Mouse (Mus musculus): ENCODE measurements around the gene Col19a1.

DNA sequence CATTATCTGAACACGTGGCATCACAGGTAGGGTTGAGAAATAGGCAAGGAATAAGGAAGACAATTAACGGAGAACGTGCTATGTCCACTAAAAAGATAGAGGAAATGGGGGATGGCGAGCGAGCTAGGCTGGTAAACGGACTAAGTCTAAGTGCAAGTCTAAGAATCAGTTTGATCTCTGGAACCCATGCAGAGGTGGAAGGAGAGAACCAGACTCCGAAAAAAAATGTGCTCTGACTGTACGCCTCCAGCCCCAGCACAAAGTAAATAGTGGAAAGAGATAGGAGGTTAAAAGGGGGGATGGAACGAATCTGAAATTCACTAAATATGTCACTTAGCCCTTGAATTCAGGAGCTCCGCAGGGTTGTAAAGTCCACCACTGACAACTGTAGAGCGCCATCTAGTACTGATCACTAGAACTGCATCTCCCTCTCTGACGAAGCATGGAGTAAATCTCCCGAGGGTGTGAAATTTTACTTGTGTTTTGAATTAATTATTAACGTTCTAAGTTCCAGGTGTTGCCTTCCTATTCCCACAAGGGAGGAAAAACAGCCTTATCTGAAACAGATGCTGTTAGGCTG, 46.4 kb upstream of the Col19a1 start:
- no peak for TF ChIP-seq CTCF (IDR thresholded peaks at IDR 0.05; ENCODE audit: extremely low read depth, insufficient read depth, insufficient read length, insufficient replicate concordance)
- TF ChIP-seq POLR2A (IDR thresholded peaks at IDR 0.05; ENCODE audit: low read depth, low read length): no peak
